In the genomic region with DNA sequence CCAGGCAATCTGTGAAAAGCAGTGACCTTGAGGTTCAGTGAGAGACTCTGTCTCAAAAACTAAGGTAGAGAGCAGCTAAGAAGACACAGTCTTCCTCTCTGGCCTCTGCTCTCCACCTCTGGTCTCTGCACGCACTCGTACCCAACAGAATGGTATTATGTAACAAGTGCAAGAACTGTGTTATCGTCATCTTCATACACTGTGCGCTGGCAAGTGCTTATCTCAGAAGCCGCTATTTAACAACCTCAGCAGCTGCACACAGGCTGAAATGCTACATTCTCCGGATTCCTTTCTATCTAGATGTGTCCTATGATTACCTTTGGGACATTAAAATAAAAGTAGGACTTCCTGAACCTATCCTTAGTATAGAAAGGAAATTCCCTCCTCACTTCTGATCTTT, we compare ENCODE assay signal across 15 mouse cellular contexts. TPM values are rescaled to one million over a fixed set of nuclear protein-coding genes. Genes with fewer than 3 reads are reported as not detected.
A peak's percentile ranks its signal among the peaks of the same experiment; 100 is the strongest.
DNase-seq lines count a peak whose midpoint lies in the region; ATAC-seq lines count a peak whose summit lies in the region.
"Had no signal": no experiment of that assay in that cellular context is flagged by ENCODE, and none has a peak within 500 bp of the region (broad histone marks: within the 10 kb centered on the region; RNA-seq: fewer than 3 reads in every experiment).

No protein-coding gene starts in this region.

- no peak overlapping the region for H3K9ac ChIP-seq in midbrain, embryonic 11.5 days (ENCODE audit: low read length)
- H3K9ac ChIP-seq in midbrain, embryonic 16.5 days (ENCODE audit: low read depth, low read length): no peak overlapping the region
- H3K9ac ChIP-seq in liver, embryonic 12.5 days: no peak overlapping the region
- no peak overlapping the region for H3K9ac ChIP-seq in hindbrain, embryonic 11.5 days (ENCODE audit: low read depth, low read length)
- H3K9ac ChIP-seq: hindbrain, embryonic 14.5 days; neural tube, embryonic 12.5 days had no signal

- no peaks in the 10 kb centered on the region for H3K27me3 ChIP-seq in midbrain, embryonic 11.5 days (ENCODE audit: control insufficient read depth, insufficient read depth, low read length)
- H3K27me3 ChIP-seq in midbrain, embryonic 16.5 days (ENCODE audit: control insufficient read depth, insufficient read depth, low read depth, low read length): no peaks in the 10 kb centered on the region
- H3K27me3 ChIP-seq in liver, embryonic 12.5 days (replicated peaks): peaks cover 10% of the 10 kb centered on the region; the same call in 1 of the 2 replicates
- no peaks in the 10 kb centered on the region for H3K27me3 ChIP-seq in hindbrain, embryonic 11.5 days (ENCODE audit: control insufficient read depth, insufficient read depth, low read length)
- H3K27me3 ChIP-seq: neural tube, embryonic 12.5 days had no signal

- no peaks in the 10 kb centered on the region for H3K9me3 ChIP-seq in midbrain, embryonic 11.5 days (ENCODE audit: control insufficient read depth, low read length)
- H3K9me3 ChIP-seq in midbrain, embryonic 16.5 days (replicated peaks; ENCODE audit: control insufficient read depth, low read length, poor library complexity, severe bottlenecking): no peaks in the 10 kb centered on the region
- H3K9me3 ChIP-seq in liver, embryonic 12.5 days (replicated peaks): no peaks in the 10 kb centered on the region
- no peaks in the 10 kb centered on the region for H3K9me3 ChIP-seq in hindbrain, embryonic 11.5 days (ENCODE audit: control insufficient read depth, low read length)
- H3K9me3 ChIP-seq: neural tube, embryonic 12.5 days had no signal

- H3K4me3 ChIP-seq in midbrain, embryonic 11.5 days (ENCODE audit: low read depth, low read length): no peak overlapping the region
- H3K4me3 ChIP-seq in midbrain, embryonic 16.5 days (ENCODE audit: low read depth, low read length): no peak overlapping the region
- H3K4me3 ChIP-seq in liver, embryonic 12.5 days: no peak overlapping the region
- no peak overlapping the region for H3K4me3 ChIP-seq in hindbrain, embryonic 11.5 days (ENCODE audit: low read depth, low read length)
- H3K4me3 ChIP-seq: neural tube, embryonic 12.5 days had no signal

- H3K36me3 ChIP-seq in midbrain, embryonic 11.5 days (ENCODE audit: control insufficient read depth, insufficient read depth, low read length): no peaks in the 10 kb centered on the region
- no peaks in the 10 kb centered on the region for H3K36me3 ChIP-seq in midbrain, embryonic 16.5 days (ENCODE audit: control insufficient read depth, insufficient read depth, low read length)
- H3K36me3 ChIP-seq in liver, embryonic 12.5 days: no peaks in the 10 kb centered on the region
- no peaks in the 10 kb centered on the region for H3K36me3 ChIP-seq in hindbrain, embryonic 11.5 days (ENCODE audit: control insufficient read depth, insufficient read depth, low read length)
- H3K36me3 ChIP-seq: neural tube, embryonic 12.5 days had no signal

- ATAC-seq in midbrain, embryonic 11.5 days (ENCODE audit: low FRiP score): no peak
- no peak for ATAC-seq in midbrain, embryonic 16.5 days
- peak; percentile 76 for ATAC-seq in liver, embryonic 12.5 days
- ATAC-seq in hindbrain, embryonic 11.5 days (ENCODE audit: low FRiP score): no peak

- WGBS in midbrain, embryonic 11.5 days: 88% methylated on average over 6 of the region's 6 CpGs
- 85% methylated on average over 6 of the region's 6 CpGs for WGBS in midbrain, embryonic 16.5 days
- WGBS in liver, embryonic 12.5 days (ENCODE audit: insufficient replicate concordance): 18% methylated on average over 6 of the region's 6 CpGs
- WGBS in hindbrain, embryonic 11.5 days: 87% methylated on average over 6 of the region's 6 CpGs

- H3K4me1 ChIP-seq in midbrain, embryonic 11.5 days (ENCODE audit: control insufficient read depth, insufficient read depth, low read length): no peaks in the 10 kb centered on the region
- H3K4me1 ChIP-seq in midbrain, embryonic 16.5 days (ENCODE audit: control insufficient read depth, insufficient read depth, low read length): no peaks in the 10 kb centered on the region
- H3K4me1 ChIP-seq in liver, embryonic 12.5 days: peaks cover 18% of the 10 kb centered on the region
- H3K4me1 ChIP-seq in hindbrain, embryonic 11.5 days (replicated peaks; ENCODE audit: control insufficient read depth, insufficient read depth, low read length): no peaks in the 10 kb centered on the region
- H3K4me1 ChIP-seq: neural tube, embryonic 12.5 days had no signal

- no peak overlapping the region for H3K27ac ChIP-seq in midbrain, embryonic 11.5 days (ENCODE audit: low read depth, low read length)
- no peak overlapping the region for H3K27ac ChIP-seq in midbrain, embryonic 16.5 days (ENCODE audit: low read length)
- no peak overlapping the region for H3K27ac ChIP-seq in liver, embryonic 12.5 days
- H3K27ac ChIP-seq in hindbrain, embryonic 11.5 days (ENCODE audit: low read depth, low read length): no peak overlapping the region
- H3K27ac ChIP-seq: hindbrain, embryonic 14.5 days; macrophage; neural tube, embryonic 12.5 days had no signal

- H3K4me2 ChIP-seq in midbrain, embryonic 11.5 days: no peak overlapping the region
- no peak overlapping the region for H3K4me2 ChIP-seq in midbrain, embryonic 16.5 days (ENCODE audit: low read length)
- H3K4me2 ChIP-seq in liver, embryonic 12.5 days: no peak overlapping the region
- H3K4me2 ChIP-seq in hindbrain, embryonic 11.5 days (replicated peaks; ENCODE audit: low read depth, low read length): no peak overlapping the region
- H3K4me2 ChIP-seq: hindbrain, embryonic 14.5 days; neural tube, embryonic 12.5 days had no signal

- DNase-seq in midbrain, embryonic 11.5 days (ENCODE audit: low spot score, missing footprints): peak; percentile 2
- peak; percentile 79 to 85 for DNase-seq in heart, adult 9 months (ENCODE audit: low spot score in 2 of 2)
- DNase-seq in skeletal muscle tissue, adult 2 months (ENCODE audit: low read depth, low spot score): peak; percentile 45
- DNase-seq in hindbrain, embryonic 11.5 days (ENCODE audit: low spot score): no peak
- DNase-seq in right cerebral cortex, postnatal 4 days: no peak
- no peak for DNase-seq in layer of hippocampus, postnatal 36 days
- DNase-seq: adrenal gland, postnatal 14 days; cerebellum, postnatal 10 days; right cerebral cortex, postnatal 14 days; thymus, postnatal 25 days had no signal

RNA-seq across cellular contexts. Expression of a gene that starts 28.6 kb away (rescaled TPM):
- 0.41 TPM in 1 of 2 replicates, not detected in the other for polyA plus RNA-seq in midbrain, embryonic 11.5 days (2014; fragmentation: Nextera tagmentation; extraction: Ambion mirVana)
- polyA plus RNA-seq in midbrain, embryonic 16.5 days (2015; fragmentation: Nextera tagmentation; extraction: Ambion mirVana): 0.65 and 0.84 TPM in 2 replicates
- polyA plus RNA-seq in liver, embryonic 12.5 days (2016; fragmentation: Nextera tagmentation; extraction: Ambion mirVana): not detected in 2 replicates
- polyA plus RNA-seq in hindbrain, embryonic 11.5 days (2014; fragmentation: Nextera tagmentation; extraction: Ambion mirVana): 0.45 and 0.66 TPM in 2 replicates
- under 1 TPM; 0.40 to 0.45 TPM for total RNA-seq in layer of hippocampus, postnatal 36 days (2021)

RNA-seq across cellular contexts. Expression of a gene that starts 51.3 kb away (rescaled TPM):
- polyA plus RNA-seq in midbrain, embryonic 11.5 days (2014; fragmentation: Nextera tagmentation; extraction: Ambion mirVana): 6.6 and 8.0 TPM in 2 replicates
- 5.9 and 6.8 TPM in 2 replicates for polyA plus RNA-seq in midbrain, embryonic 16.5 days (2015; fragmentation: Nextera tagmentation; extraction: Ambion mirVana)
- 18.5 and 19.7 TPM in 2 replicates for polyA plus RNA-seq in liver, embryonic 12.5 days (2016; fragmentation: Nextera tagmentation; extraction: Ambion mirVana)
- polyA plus RNA-seq in hindbrain, embryonic 11.5 days (2014; fragmentation: Nextera tagmentation; extraction: Ambion mirVana): 10.4 TPM in 2 replicates
- 1 to 10 TPM; 2.3 to 2.9 TPM for total RNA-seq in layer of hippocampus, postnatal 36 days (2021)

RNA-seq across cellular contexts. Expression of a gene that starts 53.5 kb away (rescaled TPM):
- polyA plus RNA-seq in midbrain, embryonic 11.5 days (2014; fragmentation: Nextera tagmentation; extraction: Ambion mirVana): 463 and 499 TPM in 2 replicates
- 348 and 379 TPM in 2 replicates for polyA plus RNA-seq in midbrain, embryonic 16.5 days (2015; fragmentation: Nextera tagmentation; extraction: Ambion mirVana)
- polyA plus RNA-seq in liver, embryonic 12.5 days (2016; fragmentation: Nextera tagmentation; extraction: Ambion mirVana): 318 and 321 TPM in 2 replicates
- polyA plus RNA-seq in hindbrain, embryonic 11.5 days (2014; fragmentation: Nextera tagmentation; extraction: Ambion mirVana): 409 and 478 TPM in 2 replicates
- 100 to 1,000 TPM; 186 to 194 TPM for total RNA-seq in layer of hippocampus, postnatal 36 days (2021)

Comparison
In these comparisons a context has a peak if more than half of its experiments do, and no peak if none do; other contexts are left out.
1. DNase-seq: peak in midbrain, embryonic 11.5 days (single experiment), heart, adult 9 months (2 of 2) and skeletal muscle tissue, adult 2 months (single experiment); none in hindbrain, embryonic 11.5 days (single experiment), right cerebral cortex, postnatal 4 days (single experiment) and layer of hippocampus, postnatal 36 days (0 of 2).